Mouse (Mus musculus): ENCODE measurements around the gene Zbtb40. TPM values are rescaled to one million over a fixed set of nuclear protein-coding genes. Genes with fewer than 3 reads are reported as not detected.

The Zbtb40 gene
- polyA plus RNA-seq, 1 experiment from 2014 or later: 4.5 TPM

- Histone ChIP-seq H3K9me3 (no peaks in the 10 kb centered on the region), H3K4me3 (no peak overlapping the region), H3K27me3 (no peaks in the 10 kb centered on the region), H3K36me3 (peaks cover 53% of the 10 kb centered on the region), H3K27ac (no peak overlapping the region), H3K4me2 (no peak overlapping the region), H3K9ac (no peak overlapping the region), H3K4me1 (replicated peaks) (peaks cover 21% of the 10 kb centered on the region)
- 89% methylated on average over 7 of the region's 7 CpGs for WGBS
- ATAC-seq (ENCODE audit: low FRiP score): no peak
Measured at GRCm38 (mm10) chr4:136998371-136998770, 50.2 kb downstream of the Zbtb40 start.

- Histone ChIP-seq H3K4me1 (replicated peaks) (peaks cover 21% of the 10 kb centered on the region), H3K4me3 (no peak overlapping the region), H3K9ac (no peak overlapping the region), H3K9me3 (no peaks in the 10 kb centered on the region), H3K4me2 (no peak overlapping the region), H3K27ac (no peak overlapping the region), H3K36me3 (peaks cover 59% of the 10 kb centered on the region), H3K27me3 (no peaks in the 10 kb centered on the region)
- no peak for ATAC-seq (ENCODE audit: low FRiP score)
- WGBS: 91% methylated on average over 12 of the region's 12 CpGs
Measured at GRCm38 (mm10) chr4:136997723-136998345, 50.8 kb downstream of the Zbtb40 start.

GRCm38 (mm10) chr4:136996933-136997332 lies 51.7 kb downstream of the Zbtb40 start:
- no peaks in the 10 kb centered on the region for H3K27me3 ChIP-seq
- peaks cover 63% of the 10 kb centered on the region for H3K36me3 ChIP-seq
- ATAC-seq (ENCODE audit: low FRiP score): no peak
- H3K4me2 ChIP-seq: no peak overlapping the region
- 70% methylated on average over 7 of the region's 7 CpGs for WGBS
- no peak overlapping the region for H3K9ac ChIP-seq
- no peaks in the 10 kb centered on the region for H3K9me3 ChIP-seq
- peaks cover 17% of the 10 kb centered on the region for H3K4me1 ChIP-seq (replicated peaks)
- H3K4me3 ChIP-seq: no peak overlapping the region
- H3K27ac ChIP-seq: no peak overlapping the region

GRCm38 (mm10) chr4:136995361-136995760 lies 53.2 kb downstream of the Zbtb40 start:
- no peak for ATAC-seq (ENCODE audit: low FRiP score)
- Histone ChIP-seq H3K9me3 (no peaks in the 10 kb centered on the region), H3K27ac (no peak overlapping the region), H3K27me3 (no peaks in the 10 kb centered on the region), H3K4me2 (no peak overlapping the region), H3K4me3 (no peak overlapping the region), H3K4me1 (replicated peaks) (peaks cover 15% of the 10 kb centered on the region), H3K9ac (no peak overlapping the region), H3K36me3 (peaks cover 71% of the 10 kb centered on the region)
- WGBS: 91% methylated on average over 14 of the region's 14 CpGs

GRCm38 (mm10) chr4:136981993-136982695 lies 66.5 kb downstream of the Zbtb40 start:
- Histone ChIP-seq H3K9ac (peak overlapping the region; percentile 46), H3K4me2 (no peak overlapping the region), H3K27ac (peak overlapping the region; percentile 52), H3K9me3 (no peaks in the 10 kb centered on the region), H3K4me1 (replicated peaks) (peaks cover 25% of the 10 kb centered on the region), H3K36me3 (peaks cover 11% of the 10 kb centered on the region), H3K27me3 (peaks cover 26% of the 10 kb centered on the region), H3K4me3 (no peak overlapping the region)
- 55% methylated on average over 9 of the region's 9 CpGs for WGBS
- peak; percentile 30; the same call in 1 of the 2 replicates for ATAC-seq (ENCODE audit: low FRiP score)

GRCm38 (mm10) chr4:136981347-136981746 lies 67.3 kb downstream of the Zbtb40 start:
- H3K9me3 ChIP-seq: no peaks in the 10 kb centered on the region
- H3K36me3 ChIP-seq: 0 out of 2 replicates have a peak, but pooled peaks cover 4% of the 10 kb centered on the region
- H3K4me1 ChIP-seq (replicated peaks): peaks cover 25% of the 10 kb centered on the region
- peak; percentile 63 for ATAC-seq (ENCODE audit: low FRiP score)
- H3K27me3 ChIP-seq: peaks cover 31% of the 10 kb centered on the region
- no peak overlapping the region for H3K9ac ChIP-seq
- 4% methylated on average over 12 of the region's 12 CpGs for WGBS
- H3K4me3 ChIP-seq: no peak overlapping the region
- H3K4me2 ChIP-seq: no peak overlapping the region
- peak overlapping the region; percentile 52; the same call in 1 of the 2 replicates for H3K27ac ChIP-seq

- ATAC-seq (ENCODE audit: low FRiP score): peak; percentile 11; the same call in 1 of the 2 replicates
- no peak overlapping the region for H3K4me2 ChIP-seq
- H3K27me3 ChIP-seq: peaks cover 34% of the 10 kb centered on the region
- H3K4me1 ChIP-seq (replicated peaks): peaks cover 25% of the 10 kb centered on the region
- H3K4me3 ChIP-seq: no peak overlapping the region
- 0 out of 2 replicates have a peak, but pooled peaks cover 4% of the 10 kb centered on the region for H3K36me3 ChIP-seq
- H3K27ac ChIP-seq: peak overlapping the region; percentile 52; the same call in 1 of the 2 replicates
- 0 out of 2 replicates have a peak overlapping the region, but pooled peaks have one; percentile 1 for H3K9ac ChIP-seq
- no peaks in the 10 kb centered on the region for H3K9me3 ChIP-seq
- 63% methylated on average over 4 of the region's 4 CpGs for WGBS
Measured at GRCm38 (mm10) chr4:136980921-136981320, 67.7 kb downstream of the Zbtb40 start.

GRCm38 (mm10) chr4:136977244-136977643 lies 71.4 kb downstream of the Zbtb40 start:
- WGBS: 71% methylated on average over 8 of the region's 8 CpGs
- H3K4me3 ChIP-seq: no peak overlapping the region
- no peak for ATAC-seq (ENCODE audit: low FRiP score)

GRCm38 (mm10) chr4:136970939-136971338 lies 77.7 kb downstream of the Zbtb40 start:
- Histone ChIP-seq H3K27ac (no peak overlapping the region), H3K4me1 (replicated peaks) (peaks cover 60% of the 10 kb centered on the region), H3K27me3 (peaks cover 59% of the 10 kb centered on the region), H3K9me3 (no peaks in the 10 kb centered on the region), H3K36me3 (no peaks in the 10 kb centered on the region), H3K4me2 (no peak overlapping the region), H3K9ac (no peak overlapping the region), H3K4me3 (no peak overlapping the region)
- WGBS: 10% methylated on average over 6 of the region's 6 CpGs
- ATAC-seq (ENCODE audit: low FRiP score): no peak

More at GRCm38 (mm10) chr4:136977244-136977643, 71.4 kb downstream of the Zbtb40 start:
- no peak overlapping the region for H3K9ac ChIP-seq
- H3K4me2 ChIP-seq: no peak overlapping the region
- H3K9me3 ChIP-seq: no peaks in the 10 kb centered on the region
- H3K27ac ChIP-seq: no peak overlapping the region
- H3K36me3 ChIP-seq: no peaks in the 10 kb centered on the region
- H3K4me1 ChIP-seq (replicated peaks): peaks cover 29% of the 10 kb centered on the region
- peaks cover 49% of the 10 kb centered on the region for H3K27me3 ChIP-seq

GRCm38 (mm10) chr4:136969503-136970276 lies 78.9 kb downstream of the Zbtb40 start:
- WGBS: 37% methylated on average over 16 of the region's 16 CpGs
- Histone ChIP-seq H3K9ac (no peak overlapping the region), H3K4me2 (no peak overlapping the region), H3K9me3 (no peaks in the 10 kb centered on the region), H3K27ac (no peak overlapping the region), H3K27me3 (peaks cover 71% of the 10 kb centered on the region), H3K4me3 (no peak overlapping the region), H3K36me3 (no peaks in the 10 kb centered on the region), H3K4me1 (replicated peaks) (peaks cover 71% of the 10 kb centered on the region)
- ATAC-seq (ENCODE audit: low FRiP score): no peak

GRCm38 (mm10) chr4:136969096-136969495 lies 79.5 kb downstream of the Zbtb40 start:
- Histone ChIP-seq H3K9me3 (no peaks in the 10 kb centered on the region), H3K9ac (no peak overlapping the region), H3K27ac (no peak overlapping the region), H3K36me3 (no peaks in the 10 kb centered on the region), H3K4me2 (no peak overlapping the region), H3K4me3 (no peak overlapping the region), H3K27me3 (peaks cover 76% of the 10 kb centered on the region), H3K4me1 (replicated peaks) (peaks cover 68% of the 10 kb centered on the region)
- WGBS: 57% methylated on average over 8 of the region's 8 CpGs
- no peak for ATAC-seq (ENCODE audit: low FRiP score)

GRCm38 (mm10) chr4:136967511-136967910 lies 81.1 kb downstream of the Zbtb40 start:
- Histone ChIP-seq H3K9ac (0 out of 2 replicates have a peak overlapping the region, but pooled peaks have one; percentile 13), H3K4me2 (no peak overlapping the region), H3K4me1 (replicated peaks) (peaks cover 76% of the 10 kb centered on the region), H3K9me3 (no peaks in the 10 kb centered on the region), H3K27ac (no peak overlapping the region), H3K4me3 (no peak overlapping the region), H3K36me3 (no peaks in the 10 kb centered on the region), H3K27me3 (peaks cover 79% of the 10 kb centered on the region)
- WGBS: 24% methylated on average over 9 of the region's 9 CpGs
- no peak for ATAC-seq (ENCODE audit: low FRiP score)
